Mouse (Mus musculus): ENCODE results near the gene Cnpy3. TPM values are rescaled to one million over a fixed set of nuclear protein-coding genes. Genes with fewer than 3 reads are reported as not detected.

Gene Cnpy3
- total RNA-seq, 2 experiments from 2014 or later, result 65.1 to 68.1 TPM

- Histone ChIP-seq H3K4me3 (no peak overlapping the region), H3K27ac (peak overlapping the region; percentile 57)
- intact Hi-C loops (cut with DNase I), result no loop called here
- TF ChIP-seq CTCF (IDR thresholded peaks at IDR 0.05), result no peak
- no peak for DNase-seq (ENCODE audit: extremely low spot score in 1 of 2, low spot score in 2 of 2)
Observed at GRCm38 (mm10) chr17:46758753-46759152, 6.7 kb upstream of the Cnpy3 start.

GRCm38 (mm10) chr17:46751056-46751793 is 789 bp downstream of the Cnpy3 start:
- no peak for TF ChIP-seq CTCF (IDR thresholded peaks at IDR 0.05)
- Histone ChIP-seq H3K27ac (peak overlapping the region; percentile 86), H3K4me3 (peak overlapping the region; percentile 79)
- intact Hi-C loops (cut with DNase I), result no loop called here
- no peak for DNase-seq (ENCODE audit: extremely low spot score in 1 of 2, low spot score in 2 of 2)

- Histone ChIP-seq H3K27ac (no peak overlapping the region; the same call in 1 of the 2 replicates), H3K4me3 (peak overlapping the region; percentile 79)
- no peak for DNase-seq (ENCODE audit: extremely low spot score in 1 of 2, low spot score in 2 of 2)
- TF ChIP-seq CTCF (IDR thresholded peaks at IDR 0.05), result no peak
- intact Hi-C loops (cut with DNase I), result no loop called here
Observed at GRCm38 (mm10) chr17:46750580-46750979, 1.4 kb downstream of the Cnpy3 start.

GRCm38 (mm10) chr17:46749282-46749681 is 2.7 kb downstream of the Cnpy3 start:
- TF ChIP-seq CTCF (IDR thresholded peaks at IDR 0.05), result no peak
- no peak for DNase-seq (ENCODE audit: extremely low spot score in 1 of 2, low spot score in 2 of 2)
- no peak overlapping the region for H3K27ac ChIP-seq
- no peak overlapping the region for H3K4me3 ChIP-seq
- intact Hi-C loops (cut with DNase I), result no loop called here

GRCm38 (mm10) chr17:46747806-46748205 is 4.2 kb downstream of the Cnpy3 start:
- intact Hi-C loops (cut with DNase I), result no loop called here
- no peak for DNase-seq (ENCODE audit: extremely low spot score in 1 of 2, low spot score in 2 of 2)
- Histone ChIP-seq H3K27ac (no peak overlapping the region), H3K4me3 (no peak overlapping the region)
- TF ChIP-seq CTCF (IDR thresholded peaks at IDR 0.05), result no peak

GRCm38 (mm10) chr17:46747234-46747633 is 4.8 kb downstream of the Cnpy3 start:
- intact Hi-C loops (cut with DNase I), result no loop called here
- Histone ChIP-seq H3K27ac (no peak overlapping the region), H3K4me3 (no peak overlapping the region)
- TF ChIP-seq CTCF (IDR thresholded peaks at IDR 0.05), result no peak
- no peak for DNase-seq (ENCODE audit: extremely low spot score in 1 of 2, low spot score in 2 of 2)

- DNase-seq (ENCODE audit: extremely low spot score in 1 of 2, low spot score in 2 of 2), result no peak
- no peak for TF ChIP-seq CTCF (IDR thresholded peaks at IDR 0.05)
- H3K4me3 ChIP-seq, result no peak overlapping the region
- H3K27ac ChIP-seq, result no peak overlapping the region
- intact Hi-C loops (cut with DNase I), result no loop called here
Observed at GRCm38 (mm10) chr17:46745506-46745905, 6.5 kb downstream of the Cnpy3 start.

- intact Hi-C loops (cut with DNase I), result no loop called here
- Histone ChIP-seq H3K4me3 (no peak overlapping the region), H3K27ac (no peak overlapping the region)
- DNase-seq (ENCODE audit: extremely low spot score in 1 of 2, low spot score in 2 of 2), result no peak
- no peak for TF ChIP-seq CTCF (IDR thresholded peaks at IDR 0.05)
Observed at GRCm38 (mm10) chr17:46742986-46743385, 9.0 kb downstream of the Cnpy3 start.

- Histone ChIP-seq H3K4me3 (no peak overlapping the region), H3K27ac (no peak overlapping the region)
- no peak for TF ChIP-seq CTCF (IDR thresholded peaks at IDR 0.05)
- no peak for DNase-seq (ENCODE audit: extremely low spot score in 1 of 2, low spot score in 2 of 2)
- intact Hi-C loops (cut with DNase I), result no loop called here
Observed at GRCm38 (mm10) chr17:46741305-46741704, 10.7 kb downstream of the Cnpy3 start.

- no peak for DNase-seq (ENCODE audit: extremely low spot score in 1 of 2, low spot score in 2 of 2)
- TF ChIP-seq CTCF (IDR thresholded peaks at IDR 0.05), result peak; percentile 54
- intact Hi-C loops (cut with DNase I), result no loop called here
- H3K27ac ChIP-seq, result no peak overlapping the region
- H3K4me3 ChIP-seq, result no peak overlapping the region
Observed at GRCm38 (mm10) chr17:46736160-46736559, 15.9 kb downstream of the Cnpy3 start.

- Histone ChIP-seq H3K4me3 (no peak overlapping the region), H3K27ac (no peak overlapping the region)
- intact Hi-C loops (cut with DNase I), result no loop called here
- TF ChIP-seq CTCF (IDR thresholded peaks at IDR 0.05), result no peak
- DNase-seq (ENCODE audit: extremely low spot score in 1 of 2, low spot score in 2 of 2), result no peak
Observed at GRCm38 (mm10) chr17:46735287-46735686, 16.7 kb downstream of the Cnpy3 start.

GRCm38 (mm10) chr17:46734055-46734454 is 18.0 kb downstream of the Cnpy3 start:
- intact Hi-C loops (cut with DNase I), result no loop called here
- DNase-seq (ENCODE audit: extremely low spot score in 1 of 2, low spot score in 2 of 2), result no peak
- Histone ChIP-seq H3K27ac (no peak overlapping the region), H3K4me3 (no peak overlapping the region)
- no peak for TF ChIP-seq CTCF (IDR thresholded peaks at IDR 0.05)

GRCm38 (mm10) chr17:46728904-46729318 is 23.1 kb downstream of the Cnpy3 start, which contains the start of gene Gnmt:
Gene Gnmt (minus strand): TSS chr17:46729168.
- intact Hi-C loops (cut with DNase I), result no loop called here
- no peak within 1 kb of the TSS for H3K27ac ChIP-seq
- H3K4me3 ChIP-seq, result no peak within 1 kb of the TSS
- no peak for DNase-seq (ENCODE audit: extremely low spot score in 1 of 2, low spot score in 2 of 2)
- TF ChIP-seq CTCF (IDR thresholded peaks at IDR 0.05), result no peak
